Mouse (Mus musculus): Measurements from ENCODE around the gene Zdhhc16. TPM values are rescaled to one million over a fixed set of nuclear protein-coding genes. Genes with fewer than 3 reads are reported as not detected.

The Zdhhc16 gene
- polyA plus RNA-seq, 1 experiment from 2014 or later = 69.2 TPM

DNA sequence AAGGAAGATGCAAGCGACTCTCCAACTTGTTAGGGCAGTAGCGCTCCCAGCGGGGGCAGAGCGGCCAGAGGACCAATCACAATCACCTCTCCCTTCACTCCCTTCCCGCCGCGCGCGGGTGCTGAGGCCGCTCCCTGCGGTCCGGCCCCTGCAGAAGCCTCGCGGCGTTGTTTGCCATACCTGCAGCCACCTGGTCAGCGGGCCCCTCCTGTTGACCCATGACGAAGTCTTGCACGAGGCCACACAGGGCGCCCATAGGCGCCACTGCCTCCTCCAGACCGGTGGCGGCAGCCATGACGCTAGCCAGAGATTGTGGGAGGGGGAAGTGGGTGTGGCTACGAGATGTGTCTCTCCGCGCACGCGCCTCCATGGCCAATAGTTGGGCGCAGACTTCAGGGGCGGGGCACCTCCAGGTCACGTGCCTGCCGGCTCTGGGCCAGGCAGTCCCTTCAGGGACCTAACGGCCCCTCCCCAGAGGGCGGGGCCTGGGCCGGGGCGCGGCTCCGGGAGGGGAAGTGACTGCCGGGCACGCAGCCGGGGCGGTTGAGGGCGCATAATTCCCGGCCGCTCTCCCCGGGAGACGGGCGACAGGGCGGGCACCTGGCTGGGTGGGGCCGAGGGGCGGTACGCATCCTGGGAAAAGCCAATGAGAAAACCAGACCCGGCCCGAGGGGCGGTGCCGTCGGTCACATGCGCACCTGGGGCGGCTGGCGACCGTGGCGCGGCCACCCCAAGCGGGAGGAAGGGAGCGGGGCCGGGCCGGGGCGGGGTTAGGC, 47.7 kb downstream of the Zdhhc16 start, which contains the start of gene Mms19:
TSS of gene Mms19 (minus strand) at position 339 of the 776 bp plus-strand sequence.
- Histone ChIP-seq H3K27ac (ENCODE audit: low read depth, low read length) (peak within 1 kb of the TSS; percentile 64; the same call in 1 of the 2 replicates), H3K9ac (ENCODE audit: low read length) (peak within 1 kb of the TSS; percentile 72), H3K9me3 (ENCODE audit: control insufficient read depth, low read length) (no peaks in the 10 kb centered on the region), H3K36me3 (ENCODE audit: control insufficient read depth, insufficient read depth, low read length) (no peaks in the 10 kb centered on the region; the same call in 1 of the 2 replicates), H3K4me1 (ENCODE audit: control insufficient read depth, insufficient read depth, low read length) (peaks cover 5% of the 10 kb centered on the region), H3K27me3 (ENCODE audit: control insufficient read depth, insufficient read depth, low read length) (0 out of 2 replicates have a peak, but pooled peaks cover 4% of the 10 kb centered on the region), H3K4me2 (ENCODE audit: low read depth) (peak within 1 kb of the TSS; percentile 100), H3K4me3 (ENCODE audit: low read depth, low read length) (peak within 1 kb of the TSS; percentile 85)
- under 1% methylated on average over 65 of the region's 68 CpGs for WGBS
- peak; percentile 99 for DNase-seq (ENCODE audit: low spot score)
- ATAC-seq (ENCODE audit: insufficient read depth, low FRiP score, low TSS enrichment) = peak; percentile 95

DNA sequence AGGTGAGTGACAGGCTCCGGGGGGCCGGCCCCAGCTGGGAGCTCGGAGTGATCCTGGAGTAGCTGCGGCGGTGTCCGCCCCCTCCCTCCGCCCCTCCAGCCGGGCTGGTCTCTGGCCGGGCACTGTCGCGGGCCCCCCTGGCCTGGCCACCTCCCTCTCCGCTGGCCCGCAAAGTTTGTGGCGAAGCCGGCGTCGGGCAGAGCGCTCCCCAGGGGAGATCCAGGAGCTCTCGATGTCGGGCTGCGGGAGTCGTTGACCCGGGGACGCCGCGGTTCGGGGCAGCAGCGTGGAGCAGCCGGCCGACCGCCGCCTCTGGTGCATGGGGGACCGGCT, 48.3 kb downstream of the Zdhhc16 start, which contains the start of gene Ubtd1:
TSS of gene Ubtd1 (plus strand) at position 169 of the 333 bp plus-strand sequence.
- 0% methylated on average over 25 of the region's 33 CpGs for WGBS
- peak within 1 kb of the TSS; percentile 64; the same call in 1 of the 2 replicates for H3K27ac ChIP-seq (ENCODE audit: low read depth, low read length)
- H3K4me2 ChIP-seq (ENCODE audit: low read depth) = peak within 1 kb of the TSS; percentile 100
- no peaks in the 10 kb centered on the region for H3K9me3 ChIP-seq (ENCODE audit: control insufficient read depth, low read length)
- DNase-seq (ENCODE audit: low spot score) (no peak), ATAC-seq (ENCODE audit: insufficient read depth, low FRiP score, low TSS enrichment) (no peak; the same call in 1 of the 2 replicates)
- peak within 1 kb of the TSS; percentile 85 for H3K4me3 ChIP-seq (ENCODE audit: low read depth, low read length)
- peaks cover 5% of the 10 kb centered on the region for H3K4me1 ChIP-seq (ENCODE audit: control insufficient read depth, insufficient read depth, low read length)
- peak within 1 kb of the TSS; percentile 72 for H3K9ac ChIP-seq (ENCODE audit: low read length)
- 0 out of 2 replicates have a peak, but pooled peaks cover 4% of the 10 kb centered on the region for H3K27me3 ChIP-seq (ENCODE audit: control insufficient read depth, insufficient read depth, low read length)
- H3K36me3 ChIP-seq (ENCODE audit: control insufficient read depth, insufficient read depth, low read length) = no peaks in the 10 kb centered on the region; the same call in 1 of the 2 replicates

- WGBS = under 1% methylated on average over 68 of the region's 74 CpGs
- Histone ChIP-seq H3K4me3 (ENCODE audit: low read depth, low read length) (peak overlapping the region; percentile 85), H3K36me3 (ENCODE audit: control insufficient read depth, insufficient read depth, low read length) (no peaks in the 10 kb centered on the region), H3K27me3 (ENCODE audit: control insufficient read depth, insufficient read depth, low read length) (0 out of 2 replicates have a peak, but pooled peaks cover 4% of the 10 kb centered on the region), H3K9ac (ENCODE audit: low read length) (peak overlapping the region; percentile 72), H3K27ac (ENCODE audit: low read depth, low read length) (0 out of 2 replicates have a peak overlapping the region, but pooled peaks have one; percentile 46), H3K9me3 (ENCODE audit: control insufficient read depth, low read length) (no peaks in the 10 kb centered on the region), H3K4me2 (ENCODE audit: low read depth) (peak overlapping the region; percentile 100), H3K4me1 (ENCODE audit: control insufficient read depth, insufficient read depth, low read length) (peaks cover 5% of the 10 kb centered on the region)
- DNase-seq (ENCODE audit: low spot score) = peak; percentile 48
- ATAC-seq (ENCODE audit: insufficient read depth, low FRiP score, low TSS enrichment) = no peak
Measured at GRCm38 (mm10) chr19:41981931-41982790, 48.9 kb downstream of the Zdhhc16 start.

DNA sequence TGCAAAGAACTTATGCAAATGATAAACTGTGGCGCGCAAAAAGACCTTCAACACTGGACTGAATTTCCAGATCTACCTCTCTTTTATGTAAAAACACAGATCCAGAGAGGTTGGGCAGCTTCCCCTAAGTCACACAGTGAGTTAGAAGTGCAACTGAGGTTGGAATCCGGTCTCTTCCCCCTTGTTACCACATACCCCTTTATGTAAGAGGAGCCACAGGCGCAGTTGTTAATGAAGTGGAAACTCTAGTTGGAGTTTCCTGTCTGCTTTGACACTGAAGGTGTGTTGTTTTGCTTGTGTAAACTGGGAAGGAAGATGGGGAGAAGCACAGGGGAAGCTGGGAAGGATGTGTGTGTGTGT, 49.5 kb downstream of the Zdhhc16 start:
- Histone ChIP-seq H3K9ac (ENCODE audit: low read length) (peak overlapping the region; percentile 72), H3K4me2 (ENCODE audit: low read depth) (peak overlapping the region; percentile 100), H3K27me3 (ENCODE audit: control insufficient read depth, insufficient read depth, low read length) (0 out of 2 replicates have a peak, but pooled peaks cover 4% of the 10 kb centered on the region), H3K4me1 (ENCODE audit: control insufficient read depth, insufficient read depth, low read length) (peaks cover 5% of the 10 kb centered on the region), H3K4me3 (ENCODE audit: low read depth, low read length) (peak overlapping the region; percentile 85), H3K36me3 (ENCODE audit: control insufficient read depth, insufficient read depth, low read length) (no peaks in the 10 kb centered on the region), H3K9me3 (ENCODE audit: control insufficient read depth, low read length) (no peaks in the 10 kb centered on the region), H3K27ac (ENCODE audit: low read depth, low read length) (no peak overlapping the region)
- ATAC-seq (ENCODE audit: insufficient read depth, low FRiP score, low TSS enrichment) = no peak
- WGBS = 0% methylated on average over 4 of the region's 4 CpGs
- DNase-seq (ENCODE audit: low spot score) = no peak

DNA sequence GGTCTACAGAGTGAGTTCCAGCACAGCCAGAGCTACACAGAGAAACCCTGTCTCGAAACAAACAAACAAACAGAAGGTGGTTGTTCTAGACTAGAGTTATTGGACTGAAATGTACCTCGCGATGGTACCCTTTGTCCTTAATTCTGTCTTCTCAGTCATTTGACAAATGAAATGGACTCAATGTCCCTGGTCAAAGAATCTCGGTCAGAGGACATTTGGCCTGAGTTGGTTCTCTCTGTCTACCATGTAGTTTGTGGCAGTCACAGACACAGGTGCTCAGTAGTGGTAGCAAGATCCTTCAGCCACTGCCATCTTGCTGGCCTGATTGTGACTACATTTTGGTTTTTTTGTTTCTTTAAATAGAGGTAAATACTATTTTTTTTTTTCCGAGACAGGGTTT, 52.7 kb downstream of the Zdhhc16 start:
- ATAC-seq (ENCODE audit: insufficient read depth, low FRiP score, low TSS enrichment) (no peak), DNase-seq (ENCODE audit: low spot score) (no peak)
- Histone ChIP-seq H3K9me3 (ENCODE audit: control insufficient read depth, low read length) (no peaks in the 10 kb centered on the region), H3K4me3 (ENCODE audit: low read depth, low read length) (no peak overlapping the region), H3K4me1 (ENCODE audit: control insufficient read depth, insufficient read depth, low read length) (peaks cover 5% of the 10 kb centered on the region; the same call in 1 of the 2 replicates), H3K9ac (ENCODE audit: low read length) (no peak overlapping the region), H3K27ac (ENCODE audit: low read depth, low read length) (no peak overlapping the region), H3K36me3 (ENCODE audit: control insufficient read depth, insufficient read depth, low read length) (no peaks in the 10 kb centered on the region), H3K4me2 (ENCODE audit: low read depth) (no peak overlapping the region), H3K27me3 (ENCODE audit: control insufficient read depth, insufficient read depth, low read length) (0 out of 2 replicates have a peak, but pooled peaks cover 4% of the 10 kb centered on the region)
- WGBS = 92% methylated on average over 5 of the region's 5 CpGs

GRCm38 (mm10) chr19:41987206-41987605, 53.9 kb downstream of the Zdhhc16 start:
- Histone ChIP-seq H3K36me3 (ENCODE audit: control insufficient read depth, insufficient read depth, low read length) (no peaks in the 10 kb centered on the region), H3K4me2 (ENCODE audit: low read depth) (no peak overlapping the region), H3K4me1 (ENCODE audit: control insufficient read depth, insufficient read depth, low read length) (peaks cover 5% of the 10 kb centered on the region; the same call in 1 of the 2 replicates), H3K9ac (ENCODE audit: low read length) (no peak overlapping the region), H3K9me3 (ENCODE audit: control insufficient read depth, low read length) (no peaks in the 10 kb centered on the region), H3K4me3 (ENCODE audit: low read depth, low read length) (no peak overlapping the region), H3K27me3 (ENCODE audit: control insufficient read depth, insufficient read depth, low read length) (0 out of 2 replicates have a peak, but pooled peaks cover 4% of the 10 kb centered on the region), H3K27ac (ENCODE audit: low read depth, low read length) (no peak overlapping the region)
- WGBS = 85% methylated on average over 4 of the region's 4 CpGs
- DNase-seq (ENCODE audit: low spot score) (no peak), ATAC-seq (ENCODE audit: insufficient read depth, low FRiP score, low TSS enrichment) (no peak)

DNA sequence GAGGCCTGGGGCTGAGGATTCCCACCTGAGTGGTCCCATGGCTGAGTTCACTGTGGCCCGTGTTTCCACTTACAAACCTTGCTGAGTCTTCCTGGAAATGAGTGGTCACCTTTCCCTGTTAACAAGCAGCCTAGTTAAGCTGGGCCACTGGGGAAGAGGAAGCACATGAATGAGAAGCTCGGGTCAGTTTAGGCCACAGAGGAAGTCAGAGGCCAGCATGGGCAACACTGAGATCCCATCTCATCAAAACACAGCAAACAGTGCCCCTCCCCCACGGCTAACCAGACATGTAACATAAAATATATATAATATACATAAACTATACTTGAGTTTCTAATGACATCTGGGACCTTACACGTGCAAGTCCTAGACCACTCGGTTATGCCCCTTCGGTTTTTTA, 56.5 kb downstream of the Zdhhc16 start:
- no peaks in the 10 kb centered on the region for H3K9me3 ChIP-seq (ENCODE audit: control insufficient read depth, low read length)
- no peak overlapping the region for H3K4me2 ChIP-seq (ENCODE audit: low read depth)
- ATAC-seq (ENCODE audit: insufficient read depth, low FRiP score, low TSS enrichment) (no peak), DNase-seq (ENCODE audit: low spot score) (no peak)
- H3K27ac ChIP-seq (ENCODE audit: low read depth, low read length) = no peak overlapping the region
- H3K4me1 ChIP-seq (ENCODE audit: control insufficient read depth, insufficient read depth, low read length) = no peaks in the 10 kb centered on the region
- H3K9ac ChIP-seq (ENCODE audit: low read length) = no peak overlapping the region
- 86% methylated on average over 6 of the region's 6 CpGs for WGBS
- H3K4me3 ChIP-seq (ENCODE audit: low read depth, low read length) = no peak overlapping the region
- no peaks in the 10 kb centered on the region for H3K36me3 ChIP-seq (ENCODE audit: control insufficient read depth, insufficient read depth, low read length)
- no peaks in the 10 kb centered on the region for H3K27me3 ChIP-seq (ENCODE audit: control insufficient read depth, insufficient read depth, low read length)

DNA sequence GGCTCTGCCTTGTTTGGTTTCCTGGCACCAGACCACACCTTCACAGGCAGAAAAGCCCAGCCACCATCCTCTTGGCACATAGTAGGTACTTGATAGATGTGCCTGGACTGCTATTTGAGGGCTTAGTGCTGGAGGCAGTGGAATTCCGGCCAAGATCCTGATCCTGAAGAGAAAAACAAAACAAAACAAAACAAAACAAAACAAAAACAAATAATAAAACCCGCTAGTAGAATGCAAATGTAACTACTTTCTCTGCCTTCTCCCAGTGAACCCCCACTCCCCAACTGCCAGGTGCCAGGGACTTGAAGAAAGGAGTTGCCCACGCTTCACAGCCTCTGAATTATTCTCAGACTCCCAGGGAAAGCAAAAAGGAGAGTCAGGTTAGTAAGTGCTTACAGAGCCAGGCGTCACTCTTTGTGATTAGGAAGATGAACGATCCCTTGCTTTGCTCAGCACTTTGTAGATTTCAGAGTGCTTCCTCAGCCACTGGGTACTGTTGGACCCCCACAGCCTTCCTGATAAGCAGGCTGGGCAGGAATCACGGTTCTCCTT, 58.7 kb downstream of the Zdhhc16 start:
- H3K36me3 ChIP-seq (ENCODE audit: control insufficient read depth, insufficient read depth, low read length) = no peaks in the 10 kb centered on the region
- 40% methylated on average over 6 of the region's 6 CpGs for WGBS
- ATAC-seq (ENCODE audit: insufficient read depth, low FRiP score, low TSS enrichment) = no peak

More for the DNA sequence above, 58.7 kb downstream of the Zdhhc16 start:
- H3K9me3 ChIP-seq (ENCODE audit: control insufficient read depth, low read length) = no peaks in the 10 kb centered on the region
- H3K4me1 ChIP-seq (ENCODE audit: control insufficient read depth, insufficient read depth, low read length) = 0 out of 2 replicates have a peak, but pooled peaks cover 3% of the 10 kb centered on the region
- no peak overlapping the region for H3K4me3 ChIP-seq (ENCODE audit: low read depth, low read length)
- H3K4me2 ChIP-seq (ENCODE audit: low read depth) = no peak overlapping the region
- DNase-seq (ENCODE audit: low spot score) = no peak
- no peaks in the 10 kb centered on the region for H3K27me3 ChIP-seq (ENCODE audit: control insufficient read depth, insufficient read depth, low read length)
- H3K9ac ChIP-seq (ENCODE audit: low read length) = no peak overlapping the region
- no peak overlapping the region for H3K27ac ChIP-seq (ENCODE audit: low read depth, low read length)
